Mouse (Mus musculus): ENCODE results near the gene Soat1. TPM values are rescaled to one million over a fixed set of nuclear protein-coding genes. Genes with fewer than 3 reads are reported as not detected.

The Soat1 gene
- total RNA-seq, 1 experiment, result 62.4 TPM

- no peak for DNase-seq (ENCODE audit: low read depth, low spot score)
- H3K4me3 ChIP-seq (ENCODE audit: insufficient read depth in 1 of 2, low read depth in 1 of 2, low read length in 2 of 2, poor library complexity in 1 of 2, severe bottlenecking in 1 of 2), result no peak overlapping the region
- in situ Hi-C loops (cut with MboI; ENCODE audit: low sequenced_read_pairs in 2 of 2, unreplicated experiment in 2 of 2), result no loop called here
- no peak overlapping the region for H3K27ac ChIP-seq (ENCODE audit: insufficient read depth, low read depth, low read length, poor library complexity, severe bottlenecking)
- TF ChIP-seq HCFC1 (IDR thresholded peaks at IDR 0.05; ENCODE audit: borderline replicate concordance, insufficient read depth, low read length) (no peak), ZNF384 (IDR thresholded peaks at IDR 0.05; ENCODE audit: low read depth, low read length) (no peak), MAFK (IDR thresholded peaks at IDR 0.05; ENCODE audit: insufficient read depth, low read depth, low read length) (no peak), ZC3H11A (IDR thresholded peaks at IDR 0.05; ENCODE audit: borderline replicate concordance, low read depth, low read length) (no peak), CHD2 (IDR thresholded peaks at IDR 0.05; ENCODE audit: low read depth, low read length) (no peak)
- H3K4me1 ChIP-seq (ENCODE audit: control insufficient read depth in 2 of 2, insufficient read depth in 2 of 2, low read length in 2 of 2, poor library complexity in 1 of 2), result no peaks in the 10 kb centered on the region
- no peaks in the 10 kb centered on the region for H3K9me3 ChIP-seq (ENCODE audit: control insufficient read depth, insufficient read depth, low read depth, low read length)
- no peak overlapping the region for H3K9ac ChIP-seq (ENCODE audit: insufficient read depth, low read depth, low read length, poor library complexity, severe bottlenecking)
- H3K36me3 ChIP-seq (ENCODE audit: control insufficient read depth, insufficient read depth, low read length, poor library complexity, severe bottlenecking), result no peaks in the 10 kb centered on the region; the same call in 1 of the 2 replicates
These were observed 9.2 kb downstream of the Soat1 start for GRCm38 (mm10) chr1:156464963-156465362.

GRCm38 (mm10) chr1:156463981-156464853, 9.9 kb downstream of the Soat1 start:
- H3K9ac ChIP-seq (ENCODE audit: insufficient read depth, low read depth, low read length, poor library complexity, severe bottlenecking), result no peak overlapping the region
- no peak overlapping the region for H3K4me3 ChIP-seq (ENCODE audit: insufficient read depth in 1 of 2, low read depth in 1 of 2, low read length in 2 of 2, poor library complexity in 1 of 2, severe bottlenecking in 1 of 2)
- H3K27ac ChIP-seq (ENCODE audit: insufficient read depth, low read depth, low read length, poor library complexity, severe bottlenecking), result no peak overlapping the region
- H3K36me3 ChIP-seq (ENCODE audit: control insufficient read depth, insufficient read depth, low read length, poor library complexity, severe bottlenecking), result no peaks in the 10 kb centered on the region; the same call in 1 of the 2 replicates
- DNase-seq (ENCODE audit: low read depth, low spot score), result no peak
- in situ Hi-C loops (cut with MboI; ENCODE audit: low sequenced_read_pairs in 2 of 2, unreplicated experiment in 2 of 2), result no loop called here
- TF ChIP-seq MAFK (IDR thresholded peaks at IDR 0.05; ENCODE audit: insufficient read depth, low read depth, low read length) (no peak), ZNF384 (IDR thresholded peaks at IDR 0.05; ENCODE audit: low read depth, low read length) (no peak), CHD2 (IDR thresholded peaks at IDR 0.05; ENCODE audit: low read depth, low read length) (no peak), ZC3H11A (IDR thresholded peaks at IDR 0.05; ENCODE audit: borderline replicate concordance, low read depth, low read length) (no peak), HCFC1 (IDR thresholded peaks at IDR 0.05; ENCODE audit: borderline replicate concordance, insufficient read depth, low read length) (no peak)
- no peaks in the 10 kb centered on the region for H3K4me1 ChIP-seq (ENCODE audit: control insufficient read depth in 2 of 2, insufficient read depth in 2 of 2, low read length in 2 of 2, poor library complexity in 1 of 2)
- no peaks in the 10 kb centered on the region for H3K9me3 ChIP-seq (ENCODE audit: control insufficient read depth, insufficient read depth, low read depth, low read length)

GRCm38 (mm10) chr1:156462273-156462991, 11.7 kb downstream of the Soat1 start:
- Histone ChIP-seq H3K9ac (ENCODE audit: insufficient read depth, low read depth, low read length, poor library complexity, severe bottlenecking) (no peak overlapping the region), H3K36me3 (ENCODE audit: control insufficient read depth, insufficient read depth, low read length, poor library complexity, severe bottlenecking) (no peaks in the 10 kb centered on the region; the same call in 1 of the 2 replicates), H3K4me1 (ENCODE audit: control insufficient read depth in 2 of 2, insufficient read depth in 2 of 2, low read length in 2 of 2, poor library complexity in 1 of 2) (no peaks in the 10 kb centered on the region), H3K9me3 (ENCODE audit: control insufficient read depth, insufficient read depth, low read depth, low read length) (no peaks in the 10 kb centered on the region), H3K27ac (ENCODE audit: insufficient read depth, low read depth, low read length, poor library complexity, severe bottlenecking) (no peak overlapping the region), H3K4me3 (ENCODE audit: insufficient read depth in 1 of 2, low read depth in 1 of 2, low read length in 2 of 2, poor library complexity in 1 of 2, severe bottlenecking in 1 of 2) (no peak overlapping the region)
- TF ChIP-seq MAFK (IDR thresholded peaks at IDR 0.05; ENCODE audit: insufficient read depth, low read depth, low read length) (no peak), HCFC1 (IDR thresholded peaks at IDR 0.05; ENCODE audit: borderline replicate concordance, insufficient read depth, low read length) (no peak), ZNF384 (IDR thresholded peaks at IDR 0.05; ENCODE audit: low read depth, low read length) (no peak), ZC3H11A (IDR thresholded peaks at IDR 0.05; ENCODE audit: borderline replicate concordance, low read depth, low read length) (no peak), CHD2 (IDR thresholded peaks at IDR 0.05; ENCODE audit: low read depth, low read length) (no peak)
- in situ Hi-C loops (cut with MboI; ENCODE audit: low sequenced_read_pairs in 2 of 2, unreplicated experiment in 2 of 2), result no loop called here
- no peak for DNase-seq (ENCODE audit: low read depth, low spot score)

GRCm38 (mm10) chr1:156461036-156461435, 13.1 kb downstream of the Soat1 start:
- Histone ChIP-seq H3K27ac (ENCODE audit: insufficient read depth, low read depth, low read length, poor library complexity, severe bottlenecking) (no peak overlapping the region), H3K36me3 (ENCODE audit: control insufficient read depth, insufficient read depth, low read length, poor library complexity, severe bottlenecking) (peaks cover 2% of the 10 kb centered on the region; the same call in 1 of the 2 replicates), H3K9ac (ENCODE audit: insufficient read depth, low read depth, low read length, poor library complexity, severe bottlenecking) (no peak overlapping the region), H3K4me1 (ENCODE audit: control insufficient read depth in 2 of 2, insufficient read depth in 2 of 2, low read length in 2 of 2, poor library complexity in 1 of 2) (no peaks in the 10 kb centered on the region), H3K9me3 (ENCODE audit: control insufficient read depth, insufficient read depth, low read depth, low read length) (no peaks in the 10 kb centered on the region), H3K4me3 (ENCODE audit: insufficient read depth in 1 of 2, low read depth in 1 of 2, low read length in 2 of 2, poor library complexity in 1 of 2, severe bottlenecking in 1 of 2) (no peak overlapping the region)
- TF ChIP-seq ZNF384 (IDR thresholded peaks at IDR 0.05; ENCODE audit: low read depth, low read length), result no peak
- no peak for TF ChIP-seq ZC3H11A (IDR thresholded peaks at IDR 0.05; ENCODE audit: borderline replicate concordance, low read depth, low read length)
- TF ChIP-seq CHD2 (IDR thresholded peaks at IDR 0.05; ENCODE audit: low read depth, low read length), result no peak
- TF ChIP-seq HCFC1 (IDR thresholded peaks at IDR 0.05; ENCODE audit: borderline replicate concordance, insufficient read depth, low read length), result no peak
- TF ChIP-seq MAFK (IDR thresholded peaks at IDR 0.05; ENCODE audit: insufficient read depth, low read depth, low read length), result no peak
- no peak for DNase-seq (ENCODE audit: low read depth, low spot score)
- in situ Hi-C loops (cut with MboI; ENCODE audit: low sequenced_read_pairs in 2 of 2, unreplicated experiment in 2 of 2), result no loop called here
